Mouse (Mus musculus): ENCODE measurements at regions not wholly inside any gene's neighbourhood (a gene's known extent, or its start where the extent isn't known, plus 50 kb on each side); places are given as distances from the start of the nearest gene placed in this dataset.

DNA sequence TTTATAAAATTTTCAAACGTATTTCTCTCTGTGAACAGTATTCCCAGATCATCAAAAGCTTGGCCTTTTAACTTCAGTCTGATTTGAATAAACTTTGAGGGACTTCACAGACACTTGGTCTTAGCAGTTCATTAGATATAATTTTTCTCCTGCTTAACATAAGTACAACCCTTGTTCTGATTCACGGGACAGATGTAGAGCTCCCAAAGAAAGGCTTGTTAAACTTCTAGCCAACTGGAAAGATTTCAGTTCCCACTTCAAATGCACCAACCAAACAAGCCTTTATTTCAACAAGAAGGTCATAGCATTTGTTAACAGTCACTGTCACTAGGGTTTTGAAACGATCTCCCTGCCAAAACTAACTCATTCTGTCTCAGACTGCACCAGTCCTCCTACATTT lies 727.1 kb downstream of the Flrt2 start:
- Histone ChIP-seq H3K27ac (ENCODE audit: low read depth, low read length) (no peak overlapping the region), H3K36me3 (ENCODE audit: control insufficient read depth, insufficient read depth) (no peaks in the 10 kb centered on the region), H3K9ac (ENCODE audit: low read depth, low read length) (no peak overlapping the region), H3K4me3 (ENCODE audit: low read depth, low read length) (no peak overlapping the region), H3K9me3 (ENCODE audit: control insufficient read depth) (no peaks in the 10 kb centered on the region), H3K27me3 (replicated peaks; ENCODE audit: control insufficient read depth, insufficient read depth, low read length) (no peaks in the 10 kb centered on the region), H3K4me1 (replicated peaks; ENCODE audit: control insufficient read depth, insufficient read depth, low read length) (no peaks in the 10 kb centered on the region), H3K4me2 (replicated peaks; ENCODE audit: low read depth) (no peak overlapping the region)
- 42% methylated on average over 3 of the region's 3 CpGs for WGBS
- ATAC-seq, result no peak
- TF ChIP-seq CTCF (IDR thresholded peaks at IDR 0.05; ENCODE audit: low read depth), result no peak

- H3K9ac ChIP-seq (ENCODE audit: low read depth, low read length), result no peak overlapping the region
- H3K27ac ChIP-seq (ENCODE audit: low read depth, low read length), result no peak overlapping the region
- H3K27me3 ChIP-seq (replicated peaks; ENCODE audit: control insufficient read depth, insufficient read depth, low read length), result no peaks in the 10 kb centered on the region
- H3K36me3 ChIP-seq (ENCODE audit: control insufficient read depth, insufficient read depth), result no peaks in the 10 kb centered on the region
- H3K9me3 ChIP-seq (ENCODE audit: control insufficient read depth), result no peaks in the 10 kb centered on the region
- no peak overlapping the region for H3K4me3 ChIP-seq (ENCODE audit: low read depth, low read length)
- H3K4me1 ChIP-seq (replicated peaks; ENCODE audit: control insufficient read depth, insufficient read depth, low read length), result no peaks in the 10 kb centered on the region
- no peak for ATAC-seq
- H3K4me2 ChIP-seq (replicated peaks; ENCODE audit: low read depth), result no peak overlapping the region
- no peak for TF ChIP-seq CTCF (IDR thresholded peaks at IDR 0.05; ENCODE audit: low read depth)
Measured at GRCm38 (mm10) chr12:96419567-96419966, 727.5 kb downstream of the Flrt2 start.

GRCm38 (mm10) chr12:96427589-96427988 lies 735.6 kb downstream of the Flrt2 start:
- 66% methylated on average over 3 of the region's 3 CpGs for WGBS
- no peak overlapping the region for H3K9ac ChIP-seq (ENCODE audit: low read depth, low read length)
- no peak for ATAC-seq
- H3K4me3 ChIP-seq (ENCODE audit: low read depth, low read length), result no peak overlapping the region
- no peak for TF ChIP-seq CTCF (IDR thresholded peaks at IDR 0.05; ENCODE audit: low read depth)
- no peaks in the 10 kb centered on the region for H3K9me3 ChIP-seq (ENCODE audit: control insufficient read depth)
- H3K4me1 ChIP-seq (replicated peaks; ENCODE audit: control insufficient read depth, insufficient read depth, low read length), result no peaks in the 10 kb centered on the region
- no peak overlapping the region for H3K27ac ChIP-seq (ENCODE audit: low read depth, low read length)
- H3K27me3 ChIP-seq (replicated peaks; ENCODE audit: control insufficient read depth, insufficient read depth, low read length), result no peaks in the 10 kb centered on the region
- H3K36me3 ChIP-seq (ENCODE audit: control insufficient read depth, insufficient read depth), result no peaks in the 10 kb centered on the region
- H3K4me2 ChIP-seq (replicated peaks; ENCODE audit: low read depth), result no peak overlapping the region

GRCm38 (mm10) chr12:96442546-96442945 lies 750.5 kb downstream of the Flrt2 start:
- ATAC-seq, result no peak
- WGBS, result 84% methylated on average over 3 of the region's 3 CpGs
- Histone ChIP-seq H3K9me3 (ENCODE audit: control insufficient read depth) (no peaks in the 10 kb centered on the region), H3K27me3 (replicated peaks; ENCODE audit: control insufficient read depth, insufficient read depth, low read length) (no peaks in the 10 kb centered on the region), H3K4me1 (replicated peaks; ENCODE audit: control insufficient read depth, insufficient read depth, low read length) (no peaks in the 10 kb centered on the region), H3K27ac (ENCODE audit: low read depth, low read length) (no peak overlapping the region), H3K9ac (ENCODE audit: low read depth, low read length) (no peak overlapping the region), H3K4me3 (ENCODE audit: low read depth, low read length) (no peak overlapping the region), H3K36me3 (ENCODE audit: control insufficient read depth, insufficient read depth) (no peaks in the 10 kb centered on the region), H3K4me2 (replicated peaks; ENCODE audit: low read depth) (no peak overlapping the region)
- no peak for TF ChIP-seq CTCF (IDR thresholded peaks at IDR 0.05; ENCODE audit: low read depth)

DNA sequence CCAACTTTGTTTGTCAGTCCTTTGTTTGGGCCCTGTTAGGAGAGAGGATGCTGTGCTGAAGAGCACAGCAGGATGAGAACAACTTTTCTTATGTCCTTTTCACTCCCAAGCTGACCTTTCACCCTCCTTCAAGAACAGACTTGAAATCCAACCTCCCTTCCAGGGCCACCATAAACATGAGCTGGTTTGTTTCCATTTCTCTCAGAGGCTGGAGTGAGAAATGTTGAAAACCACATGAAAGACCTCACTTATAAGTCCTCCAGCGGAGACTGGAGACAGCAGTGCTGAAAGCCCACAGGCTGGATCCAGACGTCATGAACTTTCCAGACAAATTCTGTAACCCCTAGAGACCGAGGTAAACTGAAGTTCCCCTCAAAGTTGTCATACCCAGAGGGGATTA lies 761.3 kb downstream of the Flrt2 start:
- no peak for TF ChIP-seq CTCF (IDR thresholded peaks at IDR 0.05; ENCODE audit: low read depth)
- Histone ChIP-seq H3K9ac (ENCODE audit: low read depth, low read length) (no peak overlapping the region), H3K27me3 (replicated peaks; ENCODE audit: control insufficient read depth, insufficient read depth, low read length) (no peaks in the 10 kb centered on the region), H3K4me2 (replicated peaks; ENCODE audit: low read depth) (no peak overlapping the region), H3K9me3 (ENCODE audit: control insufficient read depth) (no peaks in the 10 kb centered on the region), H3K4me1 (replicated peaks; ENCODE audit: control insufficient read depth, insufficient read depth, low read length) (no peaks in the 10 kb centered on the region), H3K36me3 (ENCODE audit: control insufficient read depth, insufficient read depth) (no peaks in the 10 kb centered on the region), H3K27ac (ENCODE audit: low read depth, low read length) (no peak overlapping the region), H3K4me3 (ENCODE audit: low read depth, low read length) (no peak overlapping the region)
- no peak for ATAC-seq
- WGBS, result 46% methylated on average over 3 of the region's 3 CpGs

- no peak overlapping the region for H3K4me3 ChIP-seq (ENCODE audit: low read depth, low read length)
- H3K9ac ChIP-seq (ENCODE audit: low read depth, low read length), result no peak overlapping the region
- no peak overlapping the region for H3K27ac ChIP-seq (ENCODE audit: low read depth, low read length)
- H3K27me3 ChIP-seq (replicated peaks; ENCODE audit: control insufficient read depth, insufficient read depth, low read length), result no peaks in the 10 kb centered on the region
- H3K4me2 ChIP-seq (replicated peaks; ENCODE audit: low read depth), result no peak overlapping the region
- H3K4me1 ChIP-seq (replicated peaks; ENCODE audit: control insufficient read depth, insufficient read depth, low read length), result no peaks in the 10 kb centered on the region
- WGBS, result 42% methylated on average over 3 of the region's 3 CpGs
- no peaks in the 10 kb centered on the region for H3K9me3 ChIP-seq (ENCODE audit: control insufficient read depth)
- ATAC-seq, result no peak
- H3K36me3 ChIP-seq (ENCODE audit: control insufficient read depth, insufficient read depth), result no peaks in the 10 kb centered on the region
- no peak for TF ChIP-seq CTCF (IDR thresholded peaks at IDR 0.05; ENCODE audit: low read depth)
Measured at GRCm38 (mm10) chr12:96476344-96476743, 784.3 kb downstream of the Flrt2 start.

- Histone ChIP-seq H3K4me3 (ENCODE audit: low read depth, low read length) (no peak overlapping the region), H3K27ac (ENCODE audit: low read depth, low read length) (no peak overlapping the region), H3K9me3 (ENCODE audit: control insufficient read depth) (no peaks in the 10 kb centered on the region), H3K9ac (ENCODE audit: low read depth, low read length) (no peak overlapping the region), H3K36me3 (ENCODE audit: control insufficient read depth, insufficient read depth) (no peaks in the 10 kb centered on the region), H3K4me1 (replicated peaks; ENCODE audit: control insufficient read depth, insufficient read depth, low read length) (no peaks in the 10 kb centered on the region), H3K27me3 (replicated peaks; ENCODE audit: control insufficient read depth, insufficient read depth, low read length) (no peaks in the 10 kb centered on the region), H3K4me2 (replicated peaks; ENCODE audit: low read depth) (no peak overlapping the region)
- TF ChIP-seq CTCF (IDR thresholded peaks at IDR 0.05; ENCODE audit: low read depth), result no peak
- ATAC-seq, result no peak
- 79% methylated on average over 1 of the region's 1 CpGs for WGBS
Measured at GRCm38 (mm10) chr12:96488448-96488960, 796.5 kb downstream of the Flrt2 start.

Data from intestine, postnatal 0 days (tissue).